Mouse (Mus musculus) midbrain, embryonic 16.5 days (tissue): Measurements from ENCODE around the gene Olfr1362. TPM values are rescaled to one million over a fixed set of nuclear protein-coding genes. Genes with fewer than 3 reads are reported as not detected.

ENCODE experiments used
- ATAC-seq: fragments of 200-750 bp; cut with Nextera tagmentation; 2 replicates; pipeline ENCODE4 v1.8.0; 2017; ENCODE audit warnings: moderate TSS enrichment
- H3K27ac ChIP-seq: fragments of 300-500 bp; sonication (generic); 2 replicates; pipeline ENCODE4 v1.5.1; 2014; ENCODE audit warnings: mild to moderate bottlenecking, low read length, mixed read lengths
- H3K27me3 ChIP-seq: fragments of 300-500 bp; sonication (generic); 2 replicates; pipeline ENCODE4 v1.6.1; 2014; ENCODE audit warnings: low read depth, low read length, mixed read lengths; ENCODE audit not compliant: control insufficient read depth, insufficient read depth
- H3K36me3 ChIP-seq: fragments of 300-500 bp; sonication (generic); 2 replicates; pipeline ENCODE4 v1.6.1; 2014; ENCODE audit warnings: mild to moderate bottlenecking, low read length, moderate library complexity, mixed read lengths; ENCODE audit not compliant: control insufficient read depth, insufficient read depth
- H3K4me1 ChIP-seq: fragments of 300-500 bp; sonication (generic); 2 replicates; pipeline ENCODE4 v1.6.1; 2014; ENCODE audit warnings: mild to moderate bottlenecking, low read length, mixed read lengths; ENCODE audit not compliant: control insufficient read depth, insufficient read depth
- H3K4me2 ChIP-seq: fragments of 300-500 bp; sonication (generic); 2 replicates; pipeline ENCODE4 v1.6.1; 2014; ENCODE audit warnings: mild to moderate bottlenecking, low read length, mixed read lengths
- H3K4me3 ChIP-seq: fragments of 300-500 bp; sonication (generic); 2 replicates; pipeline ENCODE4 v1.5.1; 2014; ENCODE audit warnings: low read depth, mild to moderate bottlenecking, low read length, moderate library complexity, mixed read lengths
- H3K9ac ChIP-seq: fragments of 300-500 bp; sonication (generic); 2 replicates; pipeline ENCODE4 v1.6.1; 2014; ENCODE audit warnings: low read depth, low read length, mixed read lengths
- H3K9me3 ChIP-seq: fragments of 300-500 bp; sonication (generic); replicated peaks from 2 replicates; pipeline ENCODE4 v1.6.1; 2014; ENCODE audit warnings: mild to moderate bottlenecking, low read length, mixed read lengths; ENCODE audit not compliant: control insufficient read depth, poor library complexity, severe bottlenecking
- WGBS: fragments of 180-500 bp; shearing (Covaris S2); extraction: QIAGEN DNeasy Blood & Tissue Kit; methylation state at CpG from one replicate; pipeline ENCODE4 v1.1.7; 2014; 5-methylcytosine and 5-hydroxymethylcytosine counted together
- polyA plus RNA-seq: library from polyadenylated mRNA; unstranded; fragments of >200 nt; fragmentation: Nextera tagmentation; extraction: Ambion mirVana; gene quantifications from 2 replicates; pipeline ENCODE4 v1.2.1, GENCODE M21; 2015

Gene Olfr1362
- not detected in 2 replicates for polyA plus RNA-seq

DNA sequence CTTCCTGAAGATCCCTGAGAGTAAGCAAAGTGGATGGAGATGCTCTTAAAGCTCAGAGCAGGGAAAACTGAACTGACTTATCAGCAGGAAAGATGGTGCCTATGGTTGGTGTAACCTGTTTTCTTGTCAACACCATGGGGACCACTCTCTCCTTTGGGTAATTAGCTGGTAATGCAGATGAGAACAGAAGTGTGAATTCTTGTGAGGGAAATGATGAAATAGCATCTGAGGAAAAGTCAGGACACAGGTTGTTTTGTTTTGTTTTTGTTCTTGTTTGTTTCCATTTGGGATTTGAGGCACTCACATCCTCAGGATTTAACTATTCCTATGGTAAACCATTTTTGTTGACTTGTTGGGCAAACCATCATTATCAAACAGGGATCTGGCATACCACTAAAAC lies at the start of gene Olfr1362:
Olfr1362 (minus strand) TSS at position 101 of the 400 bp plus-strand sequence.
- no peaks in the 10 kb centered on the region for H3K36me3 ChIP-seq
- H3K27ac ChIP-seq: no peak within 1 kb of the TSS
- H3K4me2 ChIP-seq: no peak within 1 kb of the TSS
- no peak for ATAC-seq
- no peaks in the 10 kb centered on the region for H3K4me1 ChIP-seq
- H3K9ac ChIP-seq: no peak within 1 kb of the TSS
- H3K9me3 ChIP-seq: no peaks in the 10 kb centered on the region
- H3K4me3 ChIP-seq: no peak within 1 kb of the TSS
- no peaks in the 10 kb centered on the region for H3K27me3 ChIP-seq

DNA sequence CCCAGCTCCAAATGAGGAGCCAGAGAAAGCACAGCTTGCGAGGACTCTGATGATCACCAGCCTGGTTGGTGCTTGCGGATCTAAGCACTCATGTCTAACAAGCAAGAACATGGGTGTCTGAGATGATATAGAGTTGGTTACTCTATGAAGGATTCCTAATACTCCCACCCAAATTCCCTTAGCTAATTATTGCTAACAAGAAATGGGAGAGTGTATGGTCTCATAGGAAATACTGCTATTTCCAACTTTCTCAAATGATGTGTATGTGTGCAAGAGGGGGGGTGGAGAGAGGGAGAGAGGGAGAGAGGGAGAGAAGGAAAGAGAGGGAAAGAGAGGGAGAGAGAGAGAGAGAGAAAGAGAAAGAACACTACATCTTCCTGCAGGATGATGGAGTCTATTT lies 49.5 kb upstream of the Olfr1362 start, which contains the start of gene Olfr1361:
Olfr1361 (minus strand) TSS at position 101 of the 400 bp plus-strand sequence.
- WGBS: 92% methylated on average over 2 of the region's 2 CpGs
- Histone ChIP-seq H3K9ac (no peak within 1 kb of the TSS), H3K4me1 (no peaks in the 10 kb centered on the region), H3K4me3 (no peak within 1 kb of the TSS), H3K4me2 (no peak within 1 kb of the TSS), H3K9me3 (no peaks in the 10 kb centered on the region), H3K36me3 (no peaks in the 10 kb centered on the region), H3K27ac (no peak within 1 kb of the TSS), H3K27me3 (no peaks in the 10 kb centered on the region)
- ATAC-seq: no peak

DNA sequence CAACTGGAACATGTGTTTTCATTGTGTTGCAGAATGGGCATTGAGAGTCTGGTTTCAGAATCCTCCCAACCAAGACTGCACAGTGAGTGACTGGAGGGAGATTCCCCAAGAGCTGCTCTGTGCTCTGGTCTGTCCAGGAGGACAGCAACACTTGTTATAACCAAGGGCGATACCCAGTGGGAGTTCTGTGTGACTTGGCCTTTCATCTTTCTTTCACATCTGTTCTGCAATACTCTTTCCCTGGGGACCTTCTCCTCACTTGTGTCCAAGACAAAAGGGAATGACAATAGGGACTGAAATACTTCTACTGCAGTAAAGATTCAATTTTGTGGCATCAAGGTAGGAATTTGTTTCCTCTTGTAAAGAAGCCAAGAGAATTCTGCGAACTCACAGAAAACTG lies 28.6 kb upstream of the Olfr1362 start, which contains the start of gene Olfr11:
Olfr11 (minus strand) TSS at position 101 of the 400 bp plus-strand sequence.
- no peak for ATAC-seq

DNA sequence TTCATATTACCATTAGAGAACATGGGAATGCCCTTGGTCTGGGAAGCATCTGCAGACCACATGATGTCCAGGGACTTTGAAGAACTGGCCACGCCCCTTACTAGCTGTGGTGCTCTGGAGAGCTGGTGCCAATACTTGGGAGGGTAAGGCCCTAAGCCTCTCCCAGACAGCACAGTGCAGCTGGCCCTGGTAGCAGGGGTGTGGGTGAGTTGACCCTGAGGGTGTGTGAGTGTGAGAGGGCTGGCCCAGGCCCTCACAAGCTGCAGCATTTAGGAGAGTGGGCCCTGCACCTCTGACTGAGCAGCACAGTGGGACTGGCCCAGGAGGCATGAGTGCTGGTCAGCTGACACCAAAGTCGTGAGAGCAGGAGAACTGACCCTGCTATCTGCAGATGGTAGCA lies 22.2 kb downstream of the Olfr1362 start:
- Histone ChIP-seq H3K4me3 (no peak overlapping the region), H3K9ac (no peak overlapping the region), H3K9me3 (no peaks in the 10 kb centered on the region), H3K4me1 (no peaks in the 10 kb centered on the region), H3K4me2 (no peak overlapping the region), H3K27ac (no peak overlapping the region), H3K27me3 (no peaks in the 10 kb centered on the region), H3K36me3 (no peaks in the 10 kb centered on the region)
- no peak for ATAC-seq
- 76% methylated on average over 2 of the region's 2 CpGs for WGBS

More for the DNA sequence above, 28.6 kb upstream of the Olfr1362 start, which contains the start of gene Olfr11:
- H3K36me3 ChIP-seq: no peaks in the 10 kb centered on the region
- no peak within 1 kb of the TSS for H3K4me2 ChIP-seq
- no peak within 1 kb of the TSS for H3K27ac ChIP-seq
- H3K9ac ChIP-seq: no peak within 1 kb of the TSS
- 86% methylated on average over 2 of the region's 2 CpGs for WGBS
- H3K4me1 ChIP-seq: no peaks in the 10 kb centered on the region
- H3K27me3 ChIP-seq: no peaks in the 10 kb centered on the region
- H3K9me3 ChIP-seq: no peaks in the 10 kb centered on the region
- no peak within 1 kb of the TSS for H3K4me3 ChIP-seq

DNA sequence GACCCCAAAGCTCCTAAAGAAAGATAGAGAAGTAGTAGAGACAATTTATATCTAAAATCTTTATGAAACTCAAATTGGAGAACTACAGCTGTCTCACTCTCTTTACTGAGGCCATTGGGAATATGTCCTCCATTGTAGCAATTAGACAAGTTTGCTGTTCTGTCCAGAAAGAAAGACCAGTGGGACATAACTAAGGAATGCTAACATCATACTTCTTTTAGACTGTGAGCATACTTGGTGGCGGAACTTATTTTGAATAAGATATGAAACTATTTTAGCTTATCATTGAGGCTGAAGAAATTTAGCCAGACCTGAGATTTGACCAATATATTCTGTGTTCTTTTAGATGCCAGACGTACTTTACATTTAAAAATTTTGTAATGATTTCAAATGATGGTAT lies 32.2 kb downstream of the Olfr1362 start, which contains the start of gene Olfr1364:
Olfr1364 (minus strand) TSS at position 101 of the 400 bp plus-strand sequence.
- Histone ChIP-seq H3K4me1 (no peaks in the 10 kb centered on the region), H3K9me3 (no peaks in the 10 kb centered on the region), H3K36me3 (no peaks in the 10 kb centered on the region), H3K4me3 (no peak within 1 kb of the TSS), H3K4me2 (no peak within 1 kb of the TSS), H3K27me3 (no peaks in the 10 kb centered on the region), H3K9ac (no peak within 1 kb of the TSS), H3K27ac (no peak within 1 kb of the TSS)
- 96% methylated on average over 2 of the region's 2 CpGs for WGBS
- no peak for ATAC-seq

Other genes starting within 250 kb of the Olfr1362 start
- gene Zkscan3, start 211.3 kb downstream of the Olfr1362 start, polyA plus RNA-seq: 64.5 and 73.5 TPM in 2 replicates
- gene Pgbd1, start 173.0 kb downstream of the Olfr1362 start, polyA plus RNA-seq: 4.6 and 4.8 TPM in 2 replicates
- 21.5 and 23.4 TPM in 2 replicates for gene Zscan26, start 160.3 kb downstream of the Olfr1362 start, polyA plus RNA-seq
- gene Nkapl, start 145.5 kb downstream of the Olfr1362 start, polyA plus RNA-seq: 3.8 and 4.5 TPM in 2 replicates
- gene Zkscan4, start 135.1 kb downstream of the Olfr1362 start, polyA plus RNA-seq: 12.0 and 13.2 TPM in 2 replicates
- not detected in 2 replicates for gene Gm10065, start 134.6 kb downstream of the Olfr1362 start, polyA plus RNA-seq
- gene AK157302, start 118.8 kb downstream of the Olfr1362 start, polyA plus RNA-seq: 0.43 and 0.56 TPM in 2 replicates
- gene Gm11273, start 112.6 kb downstream of the Olfr1362 start, polyA plus RNA-seq: 4.3 and 7.3 TPM in 2 replicates
- 4.1 and 4.3 TPM in 2 replicates for gene Zkscan8, start 82.9 kb downstream of the Olfr1362 start, polyA plus RNA-seq
- 0.09 and 0.15 TPM in 2 replicates for gene Olfr1366, start 71.2 kb downstream of the Olfr1362 start, polyA plus RNA-seq
- not detected in 2 replicates for gene Olfr1535, start 54.1 kb downstream of the Olfr1362 start, polyA plus RNA-seq
- gene Olfr1364, start 32.3 kb downstream of the Olfr1362 start, polyA plus RNA-seq: not detected in 2 replicates
- gene Olfr11, start 28.5 kb upstream of the Olfr1362 start, polyA plus RNA-seq: 0.07 TPM in 1 of 2 replicates, not detected in the other
- gene Olfr1361, start 49.4 kb upstream of the Olfr1362 start, polyA plus RNA-seq: not detected in 2 replicates
- gene Olfr1360, start 63.4 kb upstream of the Olfr1362 start, polyA plus RNA-seq: not detected in 2 replicates
- not detected in 2 replicates for gene Olfr1359, start 84.1 kb upstream of the Olfr1362 start, polyA plus RNA-seq
- gene Hist1h2bl, start 102.1 kb upstream of the Olfr1362 start, polyA plus RNA-seq: not detected in 2 replicates
- 3.5 and 9.7 TPM in 2 replicates for gene Hist1h2ai, start 102.4 kb upstream of the Olfr1362 start, polyA plus RNA-seq
- gene Hist1h3h, start 103.6 kb upstream of the Olfr1362 start, polyA plus RNA-seq: 3.4 TPM in 1 of 2 replicates, not detected in the other
- gene Hist1h2bm, start 108.0 kb upstream of the Olfr1362 start, polyA plus RNA-seq: 1.2 and 1.4 TPM in 2 replicates
- 0.40 and 0.80 TPM in 2 replicates for gene Hist1h4j, start 121.0 kb upstream of the Olfr1362 start, polyA plus RNA-seq
- gene Hist1h4k, start 136.5 kb upstream of the Olfr1362 start, polyA plus RNA-seq: 2.7 TPM in 1 of 2 replicates, not detected in the other
- 4.9 and 5.7 TPM in 2 replicates for gene Hist1h2ak, start 139.8 kb upstream of the Olfr1362 start, polyA plus RNA-seq
- gene Hist1h2bn, start 140.1 kb upstream of the Olfr1362 start, polyA plus RNA-seq: 1.1 TPM in 1 of 2 replicates, not detected in the other
- gene Hist1h1b, start 166.6 kb upstream of the Olfr1362 start, polyA plus RNA-seq: 0.69 and 2.4 TPM in 2 replicates
- 13.1 and 17.6 TPM in 2 replicates for gene Hist1h3i, start 169.3 kb upstream of the Olfr1362 start, polyA plus RNA-seq
- gene Hist1h2an, start 173.2 kb upstream of the Olfr1362 start, polyA plus RNA-seq: not detected in 2 replicates
- 0.72 TPM in 1 of 2 replicates, not detected in the other for gene Hist1h2bp, start 173.4 kb upstream of the Olfr1362 start, polyA plus RNA-seq
- 3.4 and 3.5 TPM in 2 replicates for gene Hist1h2bq, start 196.2 kb upstream of the Olfr1362 start, polyA plus RNA-seq
- not detected in 2 replicates for gene Hist1h2ao, start 196.4 kb upstream of the Olfr1362 start, polyA plus RNA-seq
- 3.7 TPM in 1 of 2 replicates, not detected in the other for gene Hist1h4m, start 197.7 kb upstream of the Olfr1362 start, polyA plus RNA-seq
- gene Hist1h4n, start 218.2 kb upstream of the Olfr1362 start, polyA plus RNA-seq: 2.6 and 2.8 TPM in 2 replicates
- gene Hist1h2ap, start 219.5 kb upstream of the Olfr1362 start, polyA plus RNA-seq: 276 and 359 TPM in 2 replicates
- gene Hist1h2br, start 219.7 kb upstream of the Olfr1362 start, polyA plus RNA-seq: 2.9 and 3.5 TPM in 2 replicates